Mouse (Mus musculus): ENCODE results near the gene Ppib. TPM values are rescaled to one million over a fixed set of nuclear protein-coding genes. Genes with fewer than 3 reads are reported as not detected.

Gene Ppib
- polyA plus RNA-seq, 1 experiment from 2014 or later, result 638 TPM

- Histone ChIP-seq H3K9ac (no peak overlapping the region), H3K9me3 (no peaks in the 10 kb centered on the region), H3K4me2 (replicated peaks) (no peak overlapping the region), H3K4me1 (replicated peaks) (no peaks in the 10 kb centered on the region), H3K27ac (no peak overlapping the region), H3K36me3 (peaks cover 35% of the 10 kb centered on the region; the same call in 1 of the 2 replicates), H3K4me3 (replicated peaks) (no peak overlapping the region), H3K27me3 (replicated peaks) (no peaks in the 10 kb centered on the region)
- WGBS, result 79% methylated on average over 8 of the region's 8 CpGs
- ATAC-seq, result no peak
These were observed 45.1 kb downstream of the Ppib start for GRCm38 (mm10) chr9:66105168-66105567.

DNA sequence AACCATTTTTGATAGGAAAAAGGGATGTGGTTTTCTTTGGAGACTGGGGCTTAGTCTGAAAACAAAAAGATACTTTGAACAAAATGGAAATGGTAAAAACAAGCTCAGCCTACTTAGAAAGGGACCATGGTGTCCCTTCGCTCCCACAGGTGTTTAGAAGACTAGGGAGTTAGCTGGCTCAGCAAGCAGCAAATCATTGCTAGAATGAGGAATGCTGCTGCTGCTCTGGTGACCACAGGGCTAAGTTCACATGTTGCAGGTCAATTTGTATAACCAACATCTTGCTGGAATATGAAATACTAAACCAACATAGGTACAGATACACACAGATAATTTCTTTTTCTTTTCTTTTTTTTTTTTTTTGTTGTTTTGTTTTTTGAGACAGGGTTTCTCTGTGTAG, 49.6 kb downstream of the Ppib start:
- Histone ChIP-seq H3K4me2 (replicated peaks) (no peak overlapping the region), H3K9ac (no peak overlapping the region), H3K36me3 (peaks cover 24% of the 10 kb centered on the region; the same call in 1 of the 2 replicates), H3K4me3 (replicated peaks) (no peak overlapping the region), H3K27ac (no peak overlapping the region), H3K4me1 (replicated peaks) (no peaks in the 10 kb centered on the region), H3K27me3 (replicated peaks) (no peaks in the 10 kb centered on the region), H3K9me3 (no peaks in the 10 kb centered on the region)
- no peak for ATAC-seq
- WGBS, result 98% methylated on average over 1 of the region's 1 CpGs

GRCm38 (mm10) chr9:66110126-66110525, 50.1 kb downstream of the Ppib start:
- Histone ChIP-seq H3K9ac (no peak overlapping the region), H3K4me1 (replicated peaks) (no peaks in the 10 kb centered on the region), H3K9me3 (no peaks in the 10 kb centered on the region), H3K27me3 (replicated peaks) (no peaks in the 10 kb centered on the region), H3K4me2 (replicated peaks) (no peak overlapping the region), H3K27ac (no peak overlapping the region), H3K36me3 (peaks cover 24% of the 10 kb centered on the region; the same call in 1 of the 2 replicates), H3K4me3 (replicated peaks) (no peak overlapping the region)
- 71% methylated on average over 8 of the region's 8 CpGs for WGBS
- ATAC-seq, result no peak

DNA sequence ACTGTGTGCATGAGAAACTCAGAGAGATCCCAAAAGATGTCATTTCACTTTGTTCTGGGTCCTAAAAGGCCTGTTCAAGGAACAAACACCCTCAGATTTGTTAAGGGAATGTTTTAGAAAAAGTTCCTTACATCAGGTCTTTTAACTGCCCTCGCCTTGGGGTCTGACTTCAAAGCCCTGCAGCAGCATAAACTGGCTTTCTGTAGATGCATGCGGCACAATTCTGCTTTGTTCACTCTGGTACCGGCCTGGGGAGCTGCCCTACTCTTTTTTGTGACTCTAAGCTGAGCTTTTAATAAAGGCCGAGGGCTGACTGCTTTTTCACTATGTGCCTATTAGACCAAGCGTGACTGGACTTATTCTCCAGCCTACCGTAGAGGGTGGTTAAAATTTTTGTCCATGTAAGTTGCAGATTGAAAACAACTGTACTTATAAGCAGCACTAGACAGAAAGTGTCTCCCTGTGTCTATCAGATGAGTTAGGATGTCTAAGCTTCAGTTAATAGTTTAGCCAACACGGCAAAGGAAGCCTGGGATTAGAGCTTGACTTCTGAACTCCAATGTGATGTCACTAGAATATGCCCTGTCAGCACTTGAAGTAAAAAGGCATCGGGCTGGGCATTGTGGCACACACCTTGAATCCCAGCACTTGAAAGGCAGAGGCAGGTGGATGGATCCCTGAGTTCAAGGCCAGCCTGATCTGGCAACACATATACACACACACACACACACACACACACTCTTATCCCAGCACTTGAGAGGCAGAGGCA, 50.8 kb downstream of the Ppib start:
- no peaks in the 10 kb centered on the region for H3K4me1 ChIP-seq (replicated peaks)
- no peak overlapping the region for H3K9ac ChIP-seq
- H3K4me2 ChIP-seq (replicated peaks), result no peak overlapping the region
- H3K36me3 ChIP-seq, result peaks cover 19% of the 10 kb centered on the region; the same call in 1 of the 2 replicates
- no peaks in the 10 kb centered on the region for H3K27me3 ChIP-seq (replicated peaks)
- no peak overlapping the region for H3K27ac ChIP-seq
- no peak for ATAC-seq
- no peak overlapping the region for H3K4me3 ChIP-seq (replicated peaks)
- 83% methylated on average over 8 of the region's 8 CpGs for WGBS
- H3K9me3 ChIP-seq, result no peaks in the 10 kb centered on the region

DNA sequence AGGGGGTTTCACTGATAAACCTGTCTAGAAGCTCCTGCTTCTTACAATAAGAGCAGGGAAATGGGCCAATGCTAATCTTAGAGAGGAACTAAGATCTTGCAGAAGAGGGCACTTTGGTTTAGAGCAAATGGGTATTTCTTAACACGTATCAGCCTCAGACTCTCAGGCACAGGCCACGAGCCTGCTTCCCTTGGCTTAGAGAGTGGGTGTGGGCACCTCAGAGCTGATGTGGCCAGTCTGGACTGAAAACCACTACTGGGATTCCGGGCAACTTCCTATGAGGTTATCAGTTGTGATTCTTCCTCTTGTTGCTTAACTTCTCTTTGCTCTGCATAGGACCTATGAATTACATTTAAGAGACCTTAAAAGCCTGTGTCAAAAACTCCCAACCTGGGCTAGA, 54.3 kb downstream of the Ppib start:
- no peak overlapping the region for H3K4me3 ChIP-seq (replicated peaks)
- no peak overlapping the region for H3K9ac ChIP-seq
- ATAC-seq, result no peak
- 90% methylated on average over 3 of the region's 3 CpGs for WGBS
- no peaks in the 10 kb centered on the region for H3K27me3 ChIP-seq (replicated peaks)
- H3K27ac ChIP-seq, result no peak overlapping the region
- H3K9me3 ChIP-seq, result no peaks in the 10 kb centered on the region
- no peak overlapping the region for H3K4me2 ChIP-seq (replicated peaks)
- H3K4me1 ChIP-seq (replicated peaks), result no peaks in the 10 kb centered on the region
- peaks cover 7% of the 10 kb centered on the region; the same call in 1 of the 2 replicates for H3K36me3 ChIP-seq

Other genes starting within 250 kb of the Ppib start
- 5.6 TPM in 2 replicates for gene Zfp609, start 232.7 kb upstream of the Ppib start, polyA plus RNA-seq (2015; fragmentation: Nextera tagmentation; extraction: Ambion mirVana)
- gene Pclaf, start 170.0 kb upstream of the Ppib start, polyA plus RNA-seq (2015; fragmentation: Nextera tagmentation; extraction: Ambion mirVana), result 152 and 176 TPM in 2 replicates
- gene Trip4, start 151.4 kb upstream of the Ppib start, polyA plus RNA-seq (2015; fragmentation: Nextera tagmentation; extraction: Ambion mirVana), result 23.8 and 24.5 TPM in 2 replicates
- 11.9 and 12.1 TPM in 2 replicates for gene Csnk1g1, start 151.3 kb upstream of the Ppib start, polyA plus RNA-seq (2015; fragmentation: Nextera tagmentation; extraction: Ambion mirVana)
- 1.1 and 1.4 TPM in 2 replicates for gene Snx22, start 9.5 kb downstream of the Ppib start, polyA plus RNA-seq (2015; fragmentation: Nextera tagmentation; extraction: Ambion mirVana)
- 137 and 144 TPM in 2 replicates for gene Snx1, start 66.4 kb downstream of the Ppib start, polyA plus RNA-seq (2015; fragmentation: Nextera tagmentation; extraction: Ambion mirVana)
- gene Ciao2a, start 66.4 kb downstream of the Ppib start, polyA plus RNA-seq (2015; fragmentation: Nextera tagmentation; extraction: Ambion mirVana), result 215 and 218 TPM in 2 replicates
- 6.0 and 7.2 TPM in 2 replicates for gene Dapk2, start 98.0 kb downstream of the Ppib start, polyA plus RNA-seq (2015; fragmentation: Nextera tagmentation; extraction: Ambion mirVana)

Measured in intestine, embryonic 15.5 days (tissue).